Mouse (Mus musculus): ENCODE data around the gene Tti1.

GRCm38 (mm10) chr2:158035813-158036212 is 7.6 kb upstream of the Tti1 start:
- no peak for TF ChIP-seq CTCF (IDR thresholded peaks at IDR 0.05; ENCODE audit: low read depth)
- no peak for TF ChIP-seq EP300 (IDR thresholded peaks at IDR 0.05; ENCODE audit: low read depth)

All from liver, embryonic 14.5 days (tissue).